Mouse (Mus musculus) hindbrain, postnatal 0 days (tissue): ENCODE data around the gene Fam161a. TPM values are rescaled to one million over a fixed set of nuclear protein-coding genes. Genes with fewer than 3 reads are reported as not detected.

Source experiments
- ATAC-seq: fragments of 200-750 bp; cut with Nextera tagmentation; 2 replicates; pipeline ENCODE4 v1.8.0; 2017; ENCODE audit warnings: mild to moderate bottlenecking, moderate TSS enrichment, moderate library complexity
- DNase-seq: peaks from one replicate; pipeline ENCODE4 v3.0.0-alpha.2; 2015; ENCODE audit warnings: low spot score
- H3K27ac ChIP-seq: fragments of 300-500 bp; sonication (generic); 2 replicates; pipeline ENCODE4 v1.5.1; 2014; ENCODE audit warnings: mild to moderate bottlenecking
- H3K27me3 ChIP-seq: fragments of 300-500 bp; sonication (generic); 2 replicates; pipeline ENCODE4 v1.6.1; 2014; ENCODE audit warnings: low read length, mixed read lengths; ENCODE audit not compliant: insufficient read depth
- H3K36me3 ChIP-seq: fragments of 300-500 bp; sonication (generic); 2 replicates; pipeline ENCODE4 v1.6.1; 2014; ENCODE audit warnings: low read length, mixed read lengths; ENCODE audit not compliant: insufficient read depth
- H3K4me1 ChIP-seq: fragments of 300-500 bp; sonication (generic); 2 replicates; pipeline ENCODE4 v1.6.1; 2014; ENCODE audit warnings: antibody characterized with exemption, low read length, mixed read lengths; ENCODE audit not compliant: insufficient read depth
- H3K4me2 ChIP-seq: fragments of 300-500 bp; sonication (generic); 2 replicates; pipeline ENCODE4 v1.6.1; 2014; ENCODE audit warnings: low read depth, mild to moderate bottlenecking, low read length, moderate library complexity, mixed read lengths
- H3K4me3 ChIP-seq: fragments of 300-500 bp; sonication (generic); 2 replicates; pipeline ENCODE4 v1.5.1; 2014; ENCODE audit warnings: low read length
- H3K9ac ChIP-seq: fragments of 300-500 bp; sonication (generic); replicated peaks from 2 replicates; pipeline ENCODE4 v1.6.1; 2014; ENCODE audit warnings: mild to moderate bottlenecking, low read length, moderate library complexity, mixed read lengths
- H3K9me3 ChIP-seq: fragments of 300-500 bp; sonication (generic); 2 replicates; pipeline ENCODE4 v1.6.1; 2016; ENCODE audit warnings: low read length, mixed read lengths
- CTCF ChIP-seq: IDR thresholded peaks from 2 replicates; pipeline ENCODE4 v1.5.1; 2016; ENCODE audit warnings: antibody characterized with exemption, control low read depth, low read depth
- WGBS: fragments of 180-500 bp; shearing (Covaris S2); extraction: QIAGEN DNeasy Blood & Tissue Kit; methylation state at CpG from one replicate; pipeline ENCODE4 v1.1.7; 2014; 5-methylcytosine and 5-hydroxymethylcytosine counted together
- polyA plus RNA-seq: library from polyadenylated mRNA; unstranded; fragments of >200 nt; fragmentation: Nextera tagmentation; extraction: Ambion mirVana; gene quantifications from 2 replicates; pipeline ENCODE4 v1.2.1, GENCODE M21; 2015
- total RNA-seq: library from RNA; depleted of rRNA; stranded (reverse); fragments of >200 nt; gene quantifications from 2 replicates; pipeline ENCODE4 v1.2.3, GENCODE M21; 2014

Gene Fam161a
- total and polyA plus RNA-seq, 2 experiments from 2014 or later: 6.8 to 10.7 TPM

- Histone ChIP-seq H3K27ac (no peak overlapping the region), H3K4me2 (no peak overlapping the region), H3K9ac (no peak overlapping the region), H3K4me3 (no peak overlapping the region), H3K4me1 (no peaks in the 10 kb centered on the region), H3K36me3 (no peaks in the 10 kb centered on the region), H3K27me3 (no peaks in the 10 kb centered on the region), H3K9me3 (no peaks in the 10 kb centered on the region)
- ATAC-seq: no peak
- WGBS: 68% methylated on average over 24 of the region's 24 CpGs
- no peak for DNase-seq
- TF ChIP-seq CTCF: no peak
Observed at GRCm38 (mm10) chr11:23020116-23020770, 12.9 kb downstream of the Fam161a start.

- Histone ChIP-seq H3K4me2 (no peak overlapping the region), H3K27ac (no peak overlapping the region), H3K4me3 (no peak overlapping the region), H3K9me3 (no peaks in the 10 kb centered on the region), H3K27me3 (no peaks in the 10 kb centered on the region), H3K9ac (no peak overlapping the region), H3K4me1 (no peaks in the 10 kb centered on the region), H3K36me3 (no peaks in the 10 kb centered on the region)
- ATAC-seq: no peak
- 94% methylated on average over 14 of the region's 14 CpGs for WGBS
- DNase-seq: no peak
- TF ChIP-seq CTCF: no peak
Observed at GRCm38 (mm10) chr11:23020841-23021240, 13.5 kb downstream of the Fam161a start.

DNA sequence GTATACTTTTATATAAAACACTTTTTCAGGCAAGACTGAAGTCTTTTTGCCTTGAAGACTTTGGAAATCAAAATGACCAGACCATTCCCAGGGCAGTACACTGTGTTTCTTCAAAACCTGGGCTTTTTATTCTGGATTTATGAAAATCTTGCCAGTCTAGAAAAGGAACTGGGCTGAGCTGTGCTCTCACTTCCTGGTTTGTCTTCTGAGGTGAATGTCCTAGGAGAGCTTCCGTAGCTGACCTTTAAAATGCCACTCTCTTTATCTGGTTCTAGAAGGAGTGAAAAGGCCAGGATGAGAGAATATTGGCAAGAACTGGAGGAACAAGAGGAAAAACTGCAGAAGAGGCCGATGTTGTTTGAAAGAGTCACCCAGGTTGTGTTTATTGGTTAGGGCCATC lies 15.8 kb downstream of the Fam161a start:
- Histone ChIP-seq H3K9ac (no peak overlapping the region), H3K27ac (no peak overlapping the region), H3K4me1 (no peaks in the 10 kb centered on the region), H3K4me2 (no peak overlapping the region), H3K27me3 (no peaks in the 10 kb centered on the region), H3K36me3 (no peaks in the 10 kb centered on the region), H3K4me3 (no peak overlapping the region), H3K9me3 (no peaks in the 10 kb centered on the region)
- 95% methylated on average over 2 of the region's 2 CpGs for WGBS
- ATAC-seq (no peak), DNase-seq (no peak)
- TF ChIP-seq CTCF: no peak

GRCm38 (mm10) chr11:23024169-23024568 lies 16.8 kb downstream of the Fam161a start:
- Histone ChIP-seq H3K4me3 (no peak overlapping the region), H3K27me3 (no peaks in the 10 kb centered on the region), H3K9me3 (no peaks in the 10 kb centered on the region), H3K27ac (no peak overlapping the region), H3K36me3 (no peaks in the 10 kb centered on the region), H3K4me2 (no peak overlapping the region), H3K4me1 (no peaks in the 10 kb centered on the region), H3K9ac (no peak overlapping the region)
- no peak for DNase-seq
- TF ChIP-seq CTCF: no peak
- WGBS: 76% methylated on average over 3 of the region's 3 CpGs
- ATAC-seq: no peak

DNA sequence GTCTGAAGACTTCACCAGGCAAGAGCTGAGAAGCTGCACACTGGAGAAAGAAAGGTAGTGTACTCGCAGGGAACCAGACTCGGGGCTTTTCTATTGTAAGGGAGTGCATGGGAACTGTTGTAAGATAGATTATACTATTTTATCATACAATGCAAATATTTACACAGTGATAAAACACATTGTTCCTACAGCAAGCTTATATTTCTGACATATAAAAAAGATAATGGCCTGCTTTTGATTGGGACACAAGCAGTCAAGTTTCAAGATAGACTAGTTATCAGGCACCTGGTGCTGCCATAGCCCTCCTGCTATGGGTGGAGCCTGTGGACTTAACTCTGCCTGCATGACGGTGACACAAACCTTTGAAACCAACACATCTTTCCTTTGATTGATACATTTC lies 21.6 kb downstream of the Fam161a start:
- no peaks in the 10 kb centered on the region for H3K36me3 ChIP-seq
- no peak overlapping the region for H3K9ac ChIP-seq
- H3K9me3 ChIP-seq: no peaks in the 10 kb centered on the region
- H3K4me2 ChIP-seq: no peak overlapping the region
- no peak overlapping the region for H3K4me3 ChIP-seq
- no peak for TF ChIP-seq CTCF
- no peak overlapping the region for H3K27ac ChIP-seq
- no peaks in the 10 kb centered on the region for H3K27me3 ChIP-seq
- WGBS: 77% methylated on average over 3 of the region's 3 CpGs
- no peaks in the 10 kb centered on the region for H3K4me1 ChIP-seq
- no peak for DNase-seq
- ATAC-seq: no peak

- Histone ChIP-seq H3K9me3 (no peaks in the 10 kb centered on the region), H3K4me2 (no peak overlapping the region), H3K27ac (no peak overlapping the region), H3K4me3 (no peak overlapping the region), H3K36me3 (no peaks in the 10 kb centered on the region), H3K4me1 (no peaks in the 10 kb centered on the region), H3K9ac (no peak overlapping the region), H3K27me3 (no peaks in the 10 kb centered on the region)
- WGBS: 85% methylated on average over 6 of the region's 6 CpGs
- no peak for DNase-seq
- no peak for ATAC-seq
- TF ChIP-seq CTCF: no peak
Observed at GRCm38 (mm10) chr11:23029399-23029798, 22.1 kb downstream of the Fam161a start.

DNA sequence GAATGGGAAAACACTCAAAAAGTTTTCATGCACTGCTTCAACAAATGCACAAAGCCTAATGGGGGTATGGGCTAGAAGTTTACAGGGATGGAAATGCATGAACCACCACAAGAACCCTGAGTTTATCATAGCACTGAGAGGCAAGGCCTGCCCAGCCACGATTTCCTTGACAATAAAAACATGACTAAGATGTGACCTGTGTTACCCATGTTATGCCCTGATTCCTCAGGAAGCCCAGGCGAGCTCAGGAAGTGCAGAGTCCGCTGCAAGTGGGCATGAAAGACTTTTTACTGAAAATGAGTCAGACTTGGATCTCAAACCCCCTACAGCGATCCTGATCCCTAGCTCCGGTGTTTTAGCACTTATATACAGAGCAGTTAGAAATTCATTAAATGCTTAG lies 39.9 kb downstream of the Fam161a start:
- no peaks in the 10 kb centered on the region for H3K9me3 ChIP-seq
- WGBS: 68% methylated on average over 5 of the region's 5 CpGs
- no peaks in the 10 kb centered on the region for H3K4me1 ChIP-seq
- ATAC-seq (no peak), DNase-seq (no peak)
- H3K27me3 ChIP-seq: no peaks in the 10 kb centered on the region
- H3K27ac ChIP-seq: no peak overlapping the region
- TF ChIP-seq CTCF: no peak
- no peak overlapping the region for H3K9ac ChIP-seq
- H3K4me2 ChIP-seq: no peak overlapping the region
- no peaks in the 10 kb centered on the region for H3K36me3 ChIP-seq
- no peak overlapping the region for H3K4me3 ChIP-seq
